Mouse (Mus musculus) ES-E14 (cell line): Measurements from ENCODE around the gene Ndfip2. TPM values are rescaled to one million over a fixed set of nuclear protein-coding genes. Genes with fewer than 3 reads are reported as not detected.
A peak's percentile ranks its signal among the peaks of the same experiment; 100 is the strongest.

ENCODE experiments used
- DNase-seq: peaks from one replicate; pipeline ENCODE4 v3.0.0-alpha.2; 2013; ENCODE audit warnings: low read depth, low spot score
- H3K27ac ChIP-seq: 2 replicates; pipeline ENCODE4 v1.5.1; 2012; ENCODE audit warnings: low read depth, mild to moderate bottlenecking, low read length, moderate library complexity, mixed read lengths; ENCODE audit not compliant: poor library complexity, insufficient read depth, severe bottlenecking
- H3K36me3 ChIP-seq: 2 replicates; pipeline ENCODE4 v1.6.1; 2012; ENCODE audit warnings: mild to moderate bottlenecking, low read length, moderate library complexity, mixed read lengths; ENCODE audit not compliant: control insufficient read depth, poor library complexity, insufficient read depth, severe bottlenecking
- H3K4me1 ChIP-seq, 2 experiments: fragments of 150-350 bp in 1 of 2; sonication (generic) in 1 of 2; 2 replicates each; pipeline ENCODE4 v1.6.1; 2012; ENCODE audit warnings: low read length in 2 of 2, mild to moderate bottlenecking in 1 of 2, mixed read lengths in 1 of 2; ENCODE audit not compliant: control insufficient read depth in 2 of 2, insufficient read depth in 2 of 2, poor library complexity in 1 of 2
- H3K4me3 ChIP-seq, 2 experiments: fragments of 150-350 bp in 1 of 2; sonication (generic) in 1 of 2; 2 replicates each; pipeline ENCODE4 v1.5.1; 2012; ENCODE audit warnings: low read length in 2 of 2, low read depth in 1 of 2, mild to moderate bottlenecking in 1 of 2, mixed read lengths in 1 of 2; ENCODE audit not compliant: insufficient read depth in 1 of 2, poor library complexity in 1 of 2, severe bottlenecking in 1 of 2
- H3K9ac ChIP-seq: 2 replicates; pipeline ENCODE4 v1.6.1; 2012; ENCODE audit warnings: low read depth, mild to moderate bottlenecking, low read length, mixed read lengths; ENCODE audit not compliant: poor library complexity, insufficient read depth, severe bottlenecking
- H3K9me3 ChIP-seq: fragments of 150-350 bp; sonication (generic); 2 replicates; pipeline ENCODE4 v1.6.1; 2012; ENCODE audit warnings: low read depth, mild to moderate bottlenecking, low read length; ENCODE audit not compliant: control insufficient read depth, insufficient read depth
- CHD2 ChIP-seq: IDR thresholded peaks from 2 replicates; pipeline ENCODE4 v1.6.1; 2014; ENCODE audit warnings: mild to moderate bottlenecking, low read depth, low read length, inconsistent platforms
- HCFC1 ChIP-seq: IDR thresholded peaks from 2 replicates; pipeline ENCODE4 v1.6.1; 2012; ENCODE audit warnings: low read length, inconsistent platforms, borderline replicate concordance; ENCODE audit not compliant: insufficient read depth
- MAFK ChIP-seq: IDR thresholded peaks from 2 replicates; pipeline ENCODE4 v1.6.1; 2014; ENCODE audit warnings: mild to moderate bottlenecking, low read depth, low read length, inconsistent platforms; ENCODE audit not compliant: insufficient read depth
- ZC3H11A ChIP-seq: IDR thresholded peaks from 2 replicates; pipeline ENCODE4 v1.6.1; 2012; ENCODE audit warnings: low read depth, mild to moderate bottlenecking, inconsistent platforms, low read length, borderline replicate concordance
- ZNF384 ChIP-seq: IDR thresholded peaks from 2 replicates; pipeline ENCODE4 v1.6.1; 2012; ENCODE audit warnings: low read depth, low read length, inconsistent platforms
- in situ Hi-C, 2 experiments: fragments of 600-800 bp; cut with MboI; formaldehyde crosslinking; loops; one replicate each; pipeline ENCODE4 v1.15.1; 2025; ENCODE audit warnings: low sequenced_read_pairs in 2 of 2, inconsistent platforms in 1 of 2; ENCODE audit not compliant: unreplicated experiment in 2 of 2
- total RNA-seq: library from RNA; depleted of rRNA; stranded (reverse); fragments of 300-350 nt; gene quantifications from 2 replicates; pipeline ENCODE4 v1.2.3, GENCODE M21; 2012

Ndfip2 gene
- total RNA-seq, 1 experiment = 29.0 TPM

GRCm38 (mm10) chr14:105232421-105232820, 26.0 kb upstream of the Ndfip2 start:
- in situ Hi-C loops = no loop called here
- no peak overlapping the region for H3K27ac ChIP-seq
- H3K4me3 ChIP-seq = no peak overlapping the region
- H3K9me3 ChIP-seq = no peaks in the 10 kb centered on the region
- DNase-seq = peak; percentile 40
- no peak overlapping the region for H3K9ac ChIP-seq
- TF ChIP-seq CHD2 (no peak), ZNF384 (no peak), HCFC1 (no peak), ZC3H11A (no peak), MAFK (no peak)
- no peaks in the 10 kb centered on the region for H3K36me3 ChIP-seq
- no peaks in the 10 kb centered on the region for H3K4me1 ChIP-seq

GRCm38 (mm10) chr14:105236596-105236995, 21.8 kb upstream of the Ndfip2 start:
- Histone ChIP-seq H3K27ac (no peak overlapping the region), H3K9ac (no peak overlapping the region), H3K4me3 (no peak overlapping the region), H3K9me3 (no peaks in the 10 kb centered on the region), H3K4me1 (no peaks in the 10 kb centered on the region), H3K36me3 (no peaks in the 10 kb centered on the region)
- no peak for TF ChIP-seq MAFK
- no peak for TF ChIP-seq ZNF384
- TF ChIP-seq HCFC1 = no peak
- TF ChIP-seq CHD2 = no peak
- TF ChIP-seq ZC3H11A = no peak
- in situ Hi-C loops = no loop called here
- no peak for DNase-seq

- Histone ChIP-seq H3K4me1 (no peaks in the 10 kb centered on the region), H3K9me3 (no peaks in the 10 kb centered on the region), H3K36me3 (no peaks in the 10 kb centered on the region), H3K4me3 (no peak overlapping the region), H3K27ac (no peak overlapping the region), H3K9ac (no peak overlapping the region)
- in situ Hi-C loops = no loop called here
- DNase-seq = no peak
- TF ChIP-seq HCFC1 = no peak
- no peak for TF ChIP-seq ZC3H11A
- no peak for TF ChIP-seq MAFK
- no peak for TF ChIP-seq ZNF384
- no peak for TF ChIP-seq CHD2
Observed at GRCm38 (mm10) chr14:105237736-105238135, 20.6 kb upstream of the Ndfip2 start.

GRCm38 (mm10) chr14:105238450-105239038, 19.8 kb upstream of the Ndfip2 start:
- H3K9me3 ChIP-seq = no peaks in the 10 kb centered on the region
- H3K27ac ChIP-seq = no peak overlapping the region
- H3K4me1 ChIP-seq = no peaks in the 10 kb centered on the region
- H3K4me3 ChIP-seq = no peak overlapping the region
- DNase-seq = no peak
- no peak overlapping the region for H3K9ac ChIP-seq
- in situ Hi-C loops = no loop called here
- H3K36me3 ChIP-seq = no peaks in the 10 kb centered on the region
- TF ChIP-seq ZNF384 (no peak), HCFC1 (no peak), MAFK (no peak), ZC3H11A (no peak), CHD2 (no peak)
